Mouse (Mus musculus) forebrain, postnatal 0 days (tissue): ENCODE measurements around the gene Slc35b1. TPM values are rescaled to one million over a fixed set of nuclear protein-coding genes. Genes with fewer than 3 reads are reported as not detected.
A peak's percentile ranks its signal among the peaks of the same experiment; 100 is the strongest.

Experiments used
- ATAC-seq: fragments of 200-750 bp; cut with Nextera tagmentation; 2 replicates; pipeline ENCODE4 v1.8.0; 2017; ENCODE audit warnings: mild to moderate bottlenecking, moderate library complexity
- DNase-seq: peaks from one replicate; pipeline ENCODE4 v3.0.0-alpha.2; 2015
- H3K27ac ChIP-seq: fragments of 300-500 bp; sonication (generic); 2 replicates; pipeline ENCODE4 v1.5.1; 2014; ENCODE audit warnings: low read depth, mild to moderate bottlenecking, antibody characterized with exemption, low read length, moderate library complexity, mixed read lengths
- H3K27me3 ChIP-seq: fragments of 300-500 bp; sonication (generic); 2 replicates; pipeline ENCODE4 v1.6.1; 2014; ENCODE audit warnings: mild to moderate bottlenecking, low read length, mixed read lengths; ENCODE audit not compliant: insufficient read depth
- H3K36me3 ChIP-seq: fragments of 300-500 bp; sonication (generic); 2 replicates; pipeline ENCODE4 v1.6.1; 2014; ENCODE audit warnings: mild to moderate bottlenecking, moderate library complexity; ENCODE audit not compliant: insufficient read depth
- H3K4me1 ChIP-seq: fragments of 300-500 bp; sonication (generic); 2 replicates; pipeline ENCODE4 v1.6.1; 2014; ENCODE audit warnings: antibody characterized with exemption; ENCODE audit not compliant: insufficient read depth
- H3K4me2 ChIP-seq: fragments of 300-500 bp; sonication (generic); 2 replicates; pipeline ENCODE4 v1.6.1; 2014; ENCODE audit warnings: low read depth, mild to moderate bottlenecking, moderate library complexity
- H3K4me3 ChIP-seq: fragments of 300-500 bp; sonication (generic); 2 replicates; pipeline ENCODE4 v1.5.1; 2014; ENCODE audit warnings: low read depth, low read length, mixed read lengths
- H3K9ac ChIP-seq: fragments of 300-500 bp; sonication (generic); 2 replicates; pipeline ENCODE4 v1.6.1; 2014; ENCODE audit warnings: mild to moderate bottlenecking
- H3K9me3 ChIP-seq: fragments of 300-500 bp; sonication (generic); 2 replicates; pipeline ENCODE4 v1.6.1; 2016; ENCODE audit warnings: low read length
- CTCF ChIP-seq: sonication (generic); IDR thresholded peaks from 2 replicates; pipeline ENCODE4 v1.5.1; 2016; ENCODE audit warnings: antibody characterized with exemption, control low read depth, low read depth
- WGBS: fragments of 180-500 bp; shearing (Covaris S2); extraction: QIAGEN DNeasy Blood & Tissue Kit; methylation state at CpG from one replicate; pipeline ENCODE4 v1.1.7; 2014; 5-methylcytosine and 5-hydroxymethylcytosine counted together
- polyA plus RNA-seq: library from polyadenylated mRNA; unstranded; fragments of >200 nt; fragmentation: Nextera tagmentation; extraction: Ambion mirVana; gene quantifications from 2 replicates; pipeline ENCODE4 v1.2.1, GENCODE M21; 2015
- total RNA-seq: library from RNA; depleted of rRNA; stranded (reverse); fragments of >200 nt; gene quantifications from 2 replicates; pipeline ENCODE4 v1.2.3, GENCODE M21; 2014; rRNA removed

Gene Slc35b1
- total RNA-seq (103 and 109 TPM in 2 replicates), polyA plus RNA-seq (160 and 179 TPM in 2 replicates)

GRCm38 (mm10) chr11:95384319-95384972, at the start of gene Slc35b1:
TSS of gene Slc35b1 (plus strand) at chr11:95384692.
- peak; percentile 92 for TF ChIP-seq CTCF
- H3K4me1 ChIP-seq: peaks cover 10% of the 10 kb centered on the region; the same call in 1 of the 2 replicates
- ATAC-seq (peak; percentile 98), DNase-seq (peak; percentile 100)
- peaks cover 25% of the 10 kb centered on the region for H3K36me3 ChIP-seq
- peak within 1 kb of the TSS; percentile 71 for H3K4me3 ChIP-seq
- H3K9ac ChIP-seq: peak within 1 kb of the TSS; percentile 82
- 1% methylated on average over 42 of the region's 42 CpGs for WGBS
- peak within 1 kb of the TSS; percentile 82 for H3K27ac ChIP-seq
- H3K9me3 ChIP-seq: no peaks in the 10 kb centered on the region
- peak within 1 kb of the TSS; percentile 55 for H3K4me2 ChIP-seq
- H3K27me3 ChIP-seq: no peaks in the 10 kb centered on the region

- peak within 1 kb of the TSS; percentile 98 for H3K4me2 ChIP-seq
- peaks cover 4% of the 10 kb centered on the region; the same call in 1 of the 2 replicates for H3K27me3 ChIP-seq
- peak within 1 kb of the TSS; percentile 59 for H3K9ac ChIP-seq
- peak; percentile 15; the same call in 1 of the 2 replicates for TF ChIP-seq CTCF
- H3K36me3 ChIP-seq: no peaks in the 10 kb centered on the region
- peak; percentile 87 for DNase-seq
- peak; percentile 99 for ATAC-seq
- no peak within 1 kb of the TSS for H3K27ac ChIP-seq
- H3K4me3 ChIP-seq: peak within 1 kb of the TSS; percentile 78
- 2% methylated on average over 22 of the region's 27 CpGs for WGBS
- no peaks in the 10 kb centered on the region for H3K9me3 ChIP-seq
- H3K4me1 ChIP-seq: no peaks in the 10 kb centered on the region
Measured at GRCm38 (mm10) chr11:95336568-95337128, 47.8 kb upstream of the Slc35b1 start, which contains the start of gene Fam117a. TSS of gene Fam117a (plus strand) at chr11:95337018.

- DNase-seq (peak; percentile 12), ATAC-seq (peak; percentile 52)
- peaks cover 4% of the 10 kb centered on the region; the same call in 1 of the 2 replicates for H3K27me3 ChIP-seq
- no peaks in the 10 kb centered on the region for H3K4me1 ChIP-seq
- no peaks in the 10 kb centered on the region for H3K36me3 ChIP-seq
- H3K4me3 ChIP-seq: peak overlapping the region; percentile 78
- WGBS: 3% methylated on average over 50 of the region's 50 CpGs
- peak overlapping the region; percentile 59 for H3K9ac ChIP-seq
- peak overlapping the region; percentile 98 for H3K4me2 ChIP-seq
- no peaks in the 10 kb centered on the region for H3K9me3 ChIP-seq
- no peak for TF ChIP-seq CTCF
- no peak overlapping the region for H3K27ac ChIP-seq
Measured at GRCm38 (mm10) chr11:95337129-95337813, 47.2 kb upstream of the Slc35b1 start.

GRCm38 (mm10) chr11:95337846-95338342, 46.6 kb upstream of the Slc35b1 start:
- Histone ChIP-seq H3K4me1 (no peaks in the 10 kb centered on the region), H3K27me3 (peaks cover 4% of the 10 kb centered on the region; the same call in 1 of the 2 replicates), H3K36me3 (no peaks in the 10 kb centered on the region), H3K9me3 (no peaks in the 10 kb centered on the region), H3K9ac (no peak overlapping the region), H3K27ac (no peak overlapping the region), H3K4me3 (peak overlapping the region; percentile 78), H3K4me2 (peak overlapping the region; percentile 98)
- no peak for TF ChIP-seq CTCF
- 33% methylated on average over 9 of the region's 9 CpGs for WGBS
- ATAC-seq (no peak), DNase-seq (no peak)

- H3K4me1 ChIP-seq: no peaks in the 10 kb centered on the region
- peaks cover 3% of the 10 kb centered on the region; the same call in 1 of the 2 replicates for H3K27me3 ChIP-seq
- no peaks in the 10 kb centered on the region for H3K9me3 ChIP-seq
- DNase-seq (no peak), ATAC-seq (no peak)
- no peaks in the 10 kb centered on the region for H3K36me3 ChIP-seq
- H3K27ac ChIP-seq: no peak overlapping the region
- WGBS: 18% methylated on average over 14 of the region's 14 CpGs
- no peak overlapping the region for H3K4me2 ChIP-seq
- TF ChIP-seq CTCF: no peak
- no peak overlapping the region for H3K9ac ChIP-seq
- H3K4me3 ChIP-seq: no peak overlapping the region
Measured at GRCm38 (mm10) chr11:95339471-95340021, 44.9 kb upstream of the Slc35b1 start.

- WGBS: 40% methylated on average over 1 of the region's 1 CpGs
- DNase-seq (no peak), ATAC-seq (no peak)
- Histone ChIP-seq H3K9ac (no peak overlapping the region), H3K27ac (no peak overlapping the region), H3K36me3 (no peaks in the 10 kb centered on the region), H3K9me3 (no peaks in the 10 kb centered on the region), H3K4me2 (no peak overlapping the region), H3K4me3 (no peak overlapping the region), H3K4me1 (no peaks in the 10 kb centered on the region), H3K27me3 (no peaks in the 10 kb centered on the region)
- no peak for TF ChIP-seq CTCF
Measured at GRCm38 (mm10) chr11:95340259-95340658, 44.2 kb upstream of the Slc35b1 start.
